Mouse (Mus musculus) erythroblast, embryonic 14.5 days (primary cell): ENCODE measurements around the gene Fcamr.

Source experiments
- GATA1 ChIP-seq: IDR thresholded peaks from 2 replicates; pipeline ENCODE4 v1.6.1; 2012; ENCODE audit warnings: low read length, inconsistent platforms, mixed read lengths
- TAL1 ChIP-seq: IDR thresholded peaks from 3 replicates; pipeline ENCODE4 v1.6.1; 2012; ENCODE audit warnings: low read length, inconsistent platforms, mixed read lengths

- TF ChIP-seq GATA1 (no peak), TAL1 (no peak)
Measured at GRCm38 (mm10) chr1:130829906-130830830, 29.5 kb downstream of the Fcamr start.
